Mouse (Mus musculus): ENCODE measurements around the gene Npr2.
"Not testable (repeated sequence)": the region's sequence is repeated elsewhere in the genome, so short reads cannot be mapped to it uniquely, and the experiment has no call there.

Npr2 gene

DNA sequence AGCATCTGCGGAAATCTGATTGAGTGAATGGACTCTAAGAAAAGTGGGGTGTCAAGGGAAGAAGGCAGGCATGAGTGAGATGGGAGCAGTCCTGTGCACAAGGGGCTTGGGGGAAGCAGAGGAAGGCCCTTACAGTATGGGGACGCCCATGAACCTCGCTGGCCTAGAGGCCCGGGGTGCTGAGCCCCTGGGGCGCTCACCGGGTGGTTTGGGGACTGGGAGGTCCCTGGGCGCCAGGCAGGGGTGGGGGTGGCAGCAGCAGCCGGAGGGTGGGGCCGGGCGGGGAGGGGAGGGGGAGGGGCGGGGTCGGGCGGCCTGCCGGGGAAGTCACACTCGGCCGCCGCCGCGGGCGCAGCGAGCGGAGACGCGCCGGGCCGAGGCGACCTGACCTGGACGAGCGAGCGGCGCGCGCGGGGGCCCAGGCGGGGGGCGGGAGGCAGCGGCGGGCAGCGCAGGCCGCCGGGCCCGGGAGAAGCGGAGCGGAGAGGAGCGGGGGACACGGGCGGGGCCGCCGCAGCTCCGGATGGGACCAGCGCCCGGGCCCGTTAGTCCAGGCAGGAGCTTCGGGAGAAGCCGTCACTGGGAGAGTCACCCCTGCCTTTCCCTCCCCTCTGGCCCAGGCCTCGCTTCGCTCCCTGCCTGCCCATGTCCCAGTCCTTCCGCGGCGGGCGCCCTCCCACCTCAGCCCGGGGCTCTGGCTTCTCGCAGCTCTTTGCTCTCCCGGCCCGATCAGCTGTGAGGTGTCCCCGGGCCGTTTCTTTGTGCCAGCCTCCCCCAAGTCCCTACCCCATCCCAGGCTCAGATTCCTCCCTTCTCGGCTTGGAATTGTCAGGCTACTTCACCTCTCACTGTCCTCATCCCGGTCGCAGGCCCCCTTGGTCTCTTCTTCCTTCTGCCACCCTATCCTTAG is at the start of gene Npr2:
Gene Npr2 (plus strand): TSS at position 890 of the 910 bp plus-strand sequence.
- DNase-seq (ENCODE audit: low spot score), result no peak

GRCm38 (mm10) chr4:43582241-43582640 is 49.5 kb upstream of the Npr2 start:
- DNase-seq (ENCODE audit: low spot score), result no peak

DNA sequence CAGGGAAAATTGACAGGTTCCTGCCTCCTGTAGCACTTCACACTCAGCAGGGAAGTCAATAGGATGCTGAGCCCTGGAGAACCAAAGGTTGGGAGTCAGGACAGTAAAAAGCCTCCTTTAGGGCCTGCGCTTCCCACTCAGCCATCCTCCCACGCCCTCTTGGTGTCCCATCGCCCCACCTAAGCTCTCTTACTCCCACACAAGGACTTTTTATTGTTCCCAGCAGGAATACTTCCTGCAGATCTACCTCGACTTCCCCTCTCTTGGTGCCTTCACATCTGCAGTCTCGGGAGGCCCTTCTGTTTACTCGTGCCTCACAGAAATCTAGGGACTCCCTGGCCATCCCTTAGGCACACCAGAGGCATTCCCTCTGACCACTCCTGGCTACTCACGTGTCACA is 48.3 kb upstream of the Npr2 start:
- DNase-seq (ENCODE audit: low spot score), result no peak

GRCm38 (mm10) chr4:43584444-43585416 is 47.0 kb upstream of the Npr2 start, which contains the start of gene Msmp:
Gene Msmp, minus strand, starts transcription at chr4:43584494.
- no peak for DNase-seq (ENCODE audit: low spot score)

DNA sequence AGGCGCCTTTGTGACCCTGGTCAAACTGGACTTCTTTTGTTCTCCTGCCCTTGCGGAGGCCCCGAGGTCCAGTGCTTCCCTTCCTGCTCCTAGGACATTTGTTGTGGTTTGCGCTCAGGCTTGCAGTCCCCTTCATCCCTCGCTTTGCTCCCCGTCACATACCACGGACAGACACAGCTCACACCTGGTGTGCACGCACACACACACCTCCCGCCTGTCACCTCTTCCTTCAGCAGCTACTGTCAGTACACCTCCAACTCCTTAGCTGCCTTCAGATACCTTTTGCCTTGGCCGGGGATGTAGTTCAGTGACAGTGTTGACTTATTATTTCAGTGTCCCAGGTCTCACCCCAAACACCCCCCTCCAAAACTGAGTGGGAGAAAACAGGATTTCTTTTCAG is 46.1 kb upstream of the Npr2 start:
- DNase-seq (ENCODE audit: low spot score), result no peak

DNA sequence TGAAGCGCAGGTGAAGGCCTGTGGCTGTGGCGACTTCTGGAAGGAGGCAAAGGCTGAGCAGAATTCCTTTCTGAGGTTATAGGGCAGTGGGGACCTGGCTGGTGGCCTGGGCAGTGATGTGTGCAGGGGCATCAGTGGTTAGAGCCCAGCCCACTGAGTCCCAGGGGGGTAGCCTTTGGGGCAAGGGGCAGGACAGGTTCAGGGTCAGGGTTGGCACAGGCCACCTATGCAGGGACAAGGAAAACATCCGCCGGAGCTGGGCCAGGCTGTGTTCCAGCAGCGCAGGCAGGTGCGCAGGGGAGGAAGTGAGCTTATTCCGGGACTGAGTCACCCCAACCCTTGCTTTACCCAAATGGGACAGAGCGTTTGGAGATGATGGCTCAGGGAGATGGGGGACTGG is 45.3 kb upstream of the Npr2 start:
- DNase-seq (ENCODE audit: low spot score), result no peak

- no peak for DNase-seq (ENCODE audit: low spot score)
Observed at GRCm38 (mm10) chr4:43587681-43588080, 44.1 kb upstream of the Npr2 start.

GRCm38 (mm10) chr4:43591543-43591942 is 40.2 kb upstream of the Npr2 start:
- DNase-seq (ENCODE audit: low spot score), result no peak

DNA sequence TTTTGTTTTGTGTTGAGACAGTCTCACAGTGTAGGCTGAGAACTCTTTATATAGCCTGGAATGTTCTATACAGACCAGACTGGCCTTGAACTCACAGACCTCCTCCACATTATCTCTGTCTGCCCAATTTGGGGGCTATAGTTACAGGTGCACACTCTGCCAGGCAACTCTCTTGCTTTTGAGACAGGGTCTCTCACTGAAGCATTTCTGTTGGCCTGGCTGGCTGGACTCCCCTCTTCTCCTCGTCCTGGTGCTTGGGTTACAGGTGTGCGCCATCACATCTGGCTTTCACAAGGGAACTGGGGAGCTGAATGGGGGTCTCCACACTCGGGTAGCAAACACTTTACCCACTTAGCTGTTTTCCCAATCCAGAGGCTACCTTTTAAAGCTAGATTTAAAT is 39.8 kb upstream of the Npr2 start:
- no peak for DNase-seq (ENCODE audit: low spot score)

DNA sequence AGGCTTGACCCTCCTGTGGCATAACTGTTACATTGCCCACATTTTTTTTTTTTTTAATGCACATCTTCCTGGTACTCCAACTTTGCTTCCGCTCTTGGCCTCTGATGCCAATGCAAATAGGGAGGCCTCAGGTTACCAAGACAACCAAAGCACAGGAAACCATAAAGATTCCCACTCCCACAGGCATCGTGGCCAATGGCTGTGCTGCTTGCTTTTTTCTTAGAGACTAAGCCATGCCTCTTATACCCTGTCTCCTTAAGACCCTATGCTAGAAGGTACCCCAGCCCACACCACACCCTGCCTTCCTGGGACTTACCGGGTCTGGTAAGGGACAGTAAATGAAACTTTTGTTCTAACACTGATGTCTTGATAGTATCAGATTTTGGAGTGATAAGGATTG is 38.3 kb upstream of the Npr2 start:
- DNase-seq (ENCODE audit: low spot score), result no peak

DNA sequence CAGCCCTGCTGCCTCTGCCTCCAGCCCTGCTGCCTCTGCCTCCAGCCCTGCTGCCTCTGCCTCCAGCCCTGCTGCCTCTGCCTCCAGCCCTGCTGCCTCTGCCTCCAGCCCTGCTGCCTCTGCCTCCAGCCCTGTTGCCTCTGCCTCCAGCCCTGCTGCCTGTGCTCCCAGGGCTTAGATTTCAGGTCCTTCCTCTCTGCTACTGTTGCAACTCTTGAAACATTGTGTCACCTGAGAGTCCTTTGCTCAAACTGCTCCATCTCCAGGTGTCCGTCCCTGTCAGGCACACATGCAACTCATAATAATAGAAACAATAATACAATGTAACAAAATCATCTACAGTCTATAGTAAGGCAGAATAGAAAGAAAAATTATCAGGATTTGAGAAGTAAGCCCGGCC is 35.1 kb upstream of the Npr2 start:
- not testable (repeated sequence) for DNase-seq (ENCODE audit: low spot score)

DNA sequence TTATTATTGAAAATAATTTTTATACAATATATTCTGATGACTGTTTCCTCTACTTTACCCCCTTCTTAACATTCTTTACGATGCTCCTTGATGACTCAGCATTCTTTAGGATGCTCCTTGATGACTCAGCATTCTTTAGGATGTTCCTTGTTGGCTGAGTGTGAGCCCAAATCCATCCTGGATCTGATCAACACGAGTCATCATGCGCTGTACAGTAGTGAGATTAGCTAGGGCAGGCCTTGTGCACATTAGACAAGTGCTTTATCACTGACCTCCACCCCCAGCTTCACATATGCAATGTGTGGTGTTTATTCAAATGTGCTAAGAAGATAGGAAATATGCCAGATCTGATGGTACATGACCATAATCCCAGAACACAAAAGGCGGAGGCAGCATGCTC is 33.5 kb upstream of the Npr2 start:
- peak; percentile 27 for DNase-seq (ENCODE audit: low spot score)

GRCm38 (mm10) chr4:43598650-43599380 is 32.9 kb upstream of the Npr2 start:
- no peak for DNase-seq (ENCODE audit: low spot score)

GRCm38 (mm10) chr4:43600195-43600934 is 31.4 kb upstream of the Npr2 start:
- no peak for DNase-seq (ENCODE audit: low spot score)

DNA sequence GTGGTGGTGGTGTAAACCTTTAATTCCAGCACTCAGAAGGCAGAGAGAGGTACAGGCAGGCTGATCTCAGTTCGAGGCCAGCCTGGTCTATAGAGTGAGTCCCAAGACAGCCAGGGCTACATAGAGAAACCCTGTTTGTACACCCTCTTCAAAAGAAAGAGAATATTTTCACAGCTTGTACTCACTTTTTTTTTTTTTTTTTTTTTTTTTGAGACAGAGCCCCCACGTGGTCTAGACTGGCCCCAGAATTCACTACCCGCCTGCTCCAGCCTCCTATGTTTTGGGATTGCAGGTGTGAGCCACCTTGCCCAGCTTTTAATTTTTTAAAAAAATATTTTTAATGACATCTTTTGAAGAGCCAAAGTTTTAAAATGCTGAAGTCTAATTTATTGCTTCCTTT is 27.6 kb upstream of the Npr2 start:
- no peak for DNase-seq (ENCODE audit: low spot score)

DNA sequence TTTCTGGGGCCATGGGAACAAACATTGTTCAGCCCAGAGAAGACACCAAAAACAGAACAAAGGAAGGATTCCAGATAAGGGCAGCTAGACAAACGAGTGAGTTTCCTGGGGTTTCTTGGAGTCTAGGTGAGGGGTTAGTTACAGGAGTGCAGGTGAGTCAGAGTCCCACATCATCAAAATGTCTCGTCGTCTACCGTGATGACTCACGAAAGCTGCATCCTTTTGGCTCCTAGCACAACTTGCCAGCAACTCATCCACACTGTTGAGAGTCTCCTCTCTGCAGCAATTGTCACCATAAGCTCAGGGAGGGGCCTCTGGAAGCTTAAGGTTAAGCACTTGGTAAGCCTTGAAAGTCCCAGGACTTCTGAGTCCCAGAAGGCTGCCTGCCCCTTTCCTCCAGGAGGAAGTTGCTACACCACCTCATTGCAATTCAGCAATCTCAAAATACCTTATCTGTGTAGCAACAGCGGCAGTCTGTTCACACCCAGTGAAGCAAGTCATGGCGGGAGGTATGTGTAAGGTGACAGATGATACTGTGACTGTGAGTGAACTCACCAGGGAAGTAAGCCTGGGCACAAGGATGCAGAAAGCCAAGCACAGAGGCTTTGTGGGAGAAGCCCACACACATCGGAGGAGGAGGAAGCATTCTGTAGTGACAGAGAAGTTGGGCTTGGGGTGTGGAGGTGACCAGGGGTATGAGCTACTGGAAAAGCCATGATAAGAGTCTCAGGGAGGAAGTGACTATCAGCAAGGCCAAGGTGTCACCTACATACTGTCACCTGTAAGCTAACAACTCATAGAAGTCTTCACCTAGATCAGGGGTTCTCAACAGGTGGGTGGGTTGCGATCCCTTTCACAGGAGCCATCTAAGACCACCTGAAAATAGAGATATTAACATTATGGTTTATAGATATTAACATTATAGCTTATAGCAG is 26.7 kb upstream of the Npr2 start:
- DNase-seq (ENCODE audit: low spot score), result peak; percentile 44

GRCm38 (mm10) chr4:43612534-43612933 is 19.2 kb upstream of the Npr2 start:
- no peak for DNase-seq (ENCODE audit: low spot score)

DNA sequence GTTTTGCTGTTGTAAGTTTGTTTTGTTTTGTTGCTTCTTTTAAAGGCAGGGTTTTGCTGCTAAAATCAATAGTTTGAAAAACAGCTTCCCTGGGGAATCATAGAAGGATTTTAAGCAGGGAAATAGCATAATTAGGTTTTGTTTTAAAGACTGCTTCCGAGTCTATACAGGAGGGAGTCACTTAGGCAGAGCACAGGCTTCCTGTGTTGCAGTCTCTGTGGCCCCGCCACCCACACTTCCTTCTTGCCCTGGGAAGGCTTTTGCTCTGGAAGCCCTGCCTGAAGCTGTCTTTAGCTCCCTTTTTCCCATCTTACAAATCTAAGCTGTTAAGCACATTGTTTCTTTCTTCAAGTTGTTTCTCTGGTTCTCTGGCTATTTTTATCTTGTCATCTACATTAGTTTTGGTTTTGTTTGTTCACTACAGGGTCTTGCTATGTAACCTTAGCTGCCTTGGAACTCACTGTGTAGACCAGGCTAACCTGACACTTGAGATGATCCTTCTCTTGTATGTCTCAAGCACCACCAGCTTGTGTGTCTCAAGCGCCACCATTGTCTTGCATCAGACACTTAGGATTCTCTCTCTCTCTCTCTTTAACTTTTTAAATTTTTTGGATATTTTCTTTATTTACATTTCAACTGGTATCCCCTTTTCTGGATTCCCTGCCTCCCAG is 18.5 kb upstream of the Npr2 start:
- no peak for DNase-seq (ENCODE audit: low spot score)

- DNase-seq (ENCODE audit: low spot score), result no peak
Observed at GRCm38 (mm10) chr4:43620146-43620778, 11.5 kb upstream of the Npr2 start.

Measured in spleen, adult 12 weeks (tissue).